Mouse (Mus musculus): ENCODE measurements around the gene Lhfpl5. TPM values are rescaled to one million over a fixed set of nuclear protein-coding genes. Genes with fewer than 3 reads are reported as not detected.

The Lhfpl5 gene
- total RNA-seq, 1 experiment from 2014 or later, result not detected

DNA sequence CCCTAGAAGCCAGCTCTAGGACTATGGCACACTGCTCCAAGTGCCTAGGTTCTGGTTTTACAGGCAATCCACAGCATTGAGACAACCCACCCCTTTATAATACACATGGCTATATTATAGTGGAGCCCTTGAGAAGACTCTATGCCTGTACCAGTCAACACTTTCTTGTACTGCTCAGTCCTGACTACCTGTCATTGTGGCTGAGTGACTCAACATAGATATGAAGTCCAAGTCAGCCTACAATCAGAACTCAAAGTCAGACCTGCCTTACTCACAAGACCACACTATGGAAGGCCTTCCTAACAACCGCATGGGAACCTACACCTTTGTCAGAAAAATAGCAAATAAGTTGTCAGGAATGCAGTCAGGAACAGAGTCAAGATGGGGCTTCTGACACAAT, 43.3 kb downstream of the Lhfpl5 start:
- ATAC-seq (ENCODE audit: extremely low read depth, insufficient number of reproducible peaks, low FRiP score, poor library complexity, severe bottlenecking), result no peak

DNA sequence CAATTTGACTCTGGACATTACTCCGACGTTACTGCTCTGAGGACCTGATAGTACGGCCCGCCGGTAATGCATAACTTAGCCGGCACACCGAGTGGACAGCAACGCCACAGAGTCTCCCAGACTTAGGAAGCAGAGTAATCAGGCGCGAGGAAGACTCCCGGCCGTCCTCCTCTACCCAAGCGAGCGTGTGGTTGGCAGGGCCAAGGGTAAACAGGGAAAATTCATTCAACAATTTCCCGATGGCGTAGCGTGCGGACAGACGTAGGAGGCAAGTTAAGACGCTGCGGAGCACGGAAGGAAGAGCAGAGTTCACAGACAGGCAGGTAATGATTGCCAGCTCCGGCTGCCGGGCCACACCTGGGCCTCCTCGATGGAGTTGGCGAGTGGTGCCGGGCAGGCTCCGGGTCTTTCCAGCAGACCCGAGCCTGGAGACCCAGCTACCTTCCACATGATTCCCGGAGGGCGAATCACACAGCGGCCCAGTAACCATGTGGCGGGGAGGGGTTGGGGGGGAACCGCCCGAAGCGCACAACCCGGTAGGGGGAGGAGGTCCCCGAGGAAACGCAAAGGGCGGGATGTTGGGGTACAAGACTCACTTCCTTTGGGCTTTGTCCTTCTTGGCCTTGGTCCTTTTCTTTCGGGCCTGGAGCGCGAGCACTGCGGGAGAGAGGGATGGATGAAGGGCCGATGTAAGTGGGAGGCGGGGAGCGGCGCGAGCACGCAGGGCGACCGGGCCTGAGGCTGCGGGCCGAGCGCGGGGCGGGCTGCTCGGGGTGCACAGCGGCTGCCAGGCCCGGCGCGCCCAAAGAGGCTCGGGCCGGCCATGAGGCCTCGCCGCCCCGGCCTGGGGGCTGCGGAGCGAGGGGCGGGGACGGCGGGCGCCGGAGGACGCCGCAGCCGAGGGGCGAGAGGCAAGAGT, 46.2 kb downstream of the Lhfpl5 start:
- ATAC-seq (ENCODE audit: extremely low read depth, insufficient number of reproducible peaks, low FRiP score, poor library complexity, severe bottlenecking), result no peak

DNA sequence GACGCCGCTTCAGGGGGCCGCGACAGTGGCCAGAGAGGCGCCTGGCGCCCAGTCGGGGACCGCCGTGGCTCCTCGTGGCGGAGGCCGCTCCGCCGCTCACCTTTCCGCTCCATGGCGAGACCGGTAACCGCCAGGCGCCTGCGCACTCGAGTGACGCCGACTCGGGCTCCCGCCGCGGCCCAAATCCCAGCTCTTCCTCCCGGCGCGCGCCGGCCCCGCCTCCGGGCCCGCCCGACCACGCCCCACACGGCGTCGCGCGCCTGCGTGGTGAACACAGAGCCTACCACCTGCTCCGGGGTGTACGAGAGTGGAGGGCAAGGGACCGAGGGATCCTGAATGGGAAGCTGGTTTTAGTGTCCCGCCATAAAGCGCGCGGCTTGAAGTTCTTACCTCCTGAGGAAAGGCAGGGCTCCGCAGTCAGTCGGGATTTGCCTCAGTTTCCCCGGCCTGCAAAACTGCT, 46.9 kb downstream of the Lhfpl5 start, which contains the start of gene Srpk1:
Gene Srpk1 (minus strand): TSS at position 410 of the 460 bp plus-strand sequence.
- ATAC-seq (ENCODE audit: extremely low read depth, insufficient number of reproducible peaks, low FRiP score, poor library complexity, severe bottlenecking), result peak; percentile 72

DNA sequence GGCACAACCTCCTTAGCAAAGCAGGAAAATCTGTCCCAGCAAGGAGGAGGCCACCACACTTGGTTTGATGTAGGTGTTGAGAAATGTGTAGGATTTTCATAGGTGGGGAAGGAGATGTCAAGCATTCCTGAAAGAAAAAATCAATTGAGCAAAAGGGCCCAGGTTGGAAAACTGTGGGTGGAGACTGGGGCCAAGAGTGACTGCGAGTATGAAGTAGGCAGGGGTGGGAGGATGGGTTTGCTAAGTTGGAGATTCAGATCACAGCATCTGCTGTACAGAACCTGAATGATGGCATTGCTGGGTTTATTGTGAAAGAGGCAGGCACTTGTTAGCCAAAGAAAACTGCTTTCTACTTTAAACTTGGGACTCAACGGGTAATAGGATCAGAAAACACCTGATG, 49.4 kb downstream of the Lhfpl5 start:
- no peak for ATAC-seq (ENCODE audit: extremely low read depth, insufficient number of reproducible peaks, low FRiP score, poor library complexity, severe bottlenecking)

DNA sequence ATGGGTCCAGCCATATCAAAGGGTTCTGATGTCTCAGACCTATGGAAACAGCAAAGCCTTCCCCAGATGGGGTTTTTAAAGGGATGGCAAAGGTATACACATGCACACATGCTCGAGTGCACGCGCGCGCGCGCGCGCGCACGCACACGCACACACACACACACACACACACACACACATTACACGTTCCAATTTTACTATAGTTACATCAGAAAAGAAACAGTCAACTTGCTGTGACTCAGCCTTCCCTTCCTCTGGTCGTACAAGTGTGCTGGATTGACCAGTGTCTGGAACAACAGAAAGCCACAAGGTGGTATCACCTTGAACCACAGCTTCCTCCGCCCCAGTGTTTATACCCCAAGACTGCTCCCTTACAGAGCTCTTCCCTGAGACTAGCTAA, 49.9 kb downstream of the Lhfpl5 start:
- peak; percentile 20; the same call in 1 of the 2 replicates for ATAC-seq (ENCODE audit: extremely low read depth, insufficient number of reproducible peaks, low FRiP score, poor library complexity, severe bottlenecking)

DNA sequence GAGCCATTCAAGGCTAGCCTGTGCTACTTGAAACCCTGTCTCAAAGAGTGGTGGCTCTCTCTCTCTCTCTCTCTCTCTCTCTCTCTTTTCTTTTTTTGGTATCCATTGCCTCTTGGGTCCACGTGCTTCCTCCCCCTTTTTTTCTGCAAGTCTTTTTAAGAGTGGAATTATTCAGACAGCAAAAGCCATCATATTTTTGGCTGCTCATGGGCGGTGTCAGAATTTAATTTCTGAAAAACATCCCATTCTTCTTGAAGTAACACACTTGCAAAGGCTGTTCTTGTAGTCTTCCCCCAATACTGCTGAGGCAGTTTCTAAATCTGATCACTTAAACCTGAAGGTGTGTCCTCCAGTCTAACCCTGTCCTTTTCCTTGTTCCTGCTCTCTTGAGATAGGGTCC, 51.5 kb downstream of the Lhfpl5 start:
- ATAC-seq (ENCODE audit: extremely low read depth, insufficient number of reproducible peaks, low FRiP score, poor library complexity, severe bottlenecking), result no peak

DNA sequence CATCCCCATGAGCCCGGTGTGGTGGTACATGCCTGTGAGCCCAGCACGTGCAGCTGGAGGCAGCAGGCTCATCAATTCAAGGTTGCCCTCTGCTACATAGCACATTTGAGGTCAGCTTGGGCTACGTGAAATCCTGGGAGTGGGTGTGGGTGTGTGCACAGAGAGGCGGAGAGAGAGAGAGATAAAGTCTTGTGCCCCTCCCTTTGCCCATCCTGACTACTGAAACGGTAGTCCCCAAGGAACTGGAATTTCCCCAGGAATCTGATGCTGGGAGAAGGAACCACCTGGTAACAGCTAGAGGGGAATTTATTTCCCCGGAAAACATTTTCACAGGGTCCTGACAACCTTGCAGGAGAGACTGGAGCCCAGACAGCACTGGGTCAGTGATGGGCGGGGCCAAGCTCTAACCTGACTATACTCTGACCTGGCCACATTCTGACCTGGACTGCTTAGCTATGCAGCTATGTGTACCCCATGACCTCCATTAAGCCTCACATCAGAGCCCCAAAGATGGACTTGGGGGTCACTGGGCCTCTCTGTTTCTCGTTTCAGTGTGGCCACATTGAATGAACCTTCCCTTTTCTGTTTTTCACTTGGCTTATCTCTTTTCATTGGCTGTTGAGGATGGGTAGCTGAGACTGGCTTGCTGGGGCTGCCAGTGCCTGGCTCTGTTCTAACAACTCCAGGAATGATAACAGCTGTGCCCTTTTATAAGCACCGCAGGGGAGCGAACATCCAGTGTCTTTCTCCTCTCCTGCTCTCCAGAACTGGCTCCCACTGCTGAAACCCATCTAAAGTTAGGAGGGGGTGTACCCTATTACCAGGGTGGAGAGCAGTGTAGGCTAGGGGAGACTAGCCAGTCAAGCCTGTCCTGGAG, 53.0 kb downstream of the Lhfpl5 start:
- ATAC-seq (ENCODE audit: extremely low read depth, insufficient number of reproducible peaks, low FRiP score, poor library complexity, severe bottlenecking), result no peak

DNA sequence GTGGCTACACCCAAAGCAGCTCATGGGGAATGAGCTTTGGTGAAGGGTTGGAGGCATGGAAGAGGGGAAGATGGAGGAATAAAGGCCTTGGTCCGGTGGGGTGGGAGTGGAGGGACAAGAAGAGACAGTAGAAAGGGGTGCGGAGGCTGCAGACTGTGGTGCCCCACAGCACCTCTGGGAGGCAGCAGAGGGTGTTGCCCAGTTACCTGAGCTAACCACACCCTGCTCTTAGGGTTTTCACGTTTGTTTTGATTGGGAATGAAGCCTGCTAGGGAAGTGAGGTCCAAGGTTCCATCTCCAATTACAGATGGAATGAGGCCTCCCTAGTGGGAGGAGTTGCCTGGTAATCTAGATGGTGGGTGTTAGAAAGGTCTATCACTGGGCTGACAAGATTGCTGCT, 53.7 kb downstream of the Lhfpl5 start:
- ATAC-seq (ENCODE audit: extremely low read depth, insufficient number of reproducible peaks, low FRiP score, poor library complexity, severe bottlenecking), result no peak

Other genes with a start within 250 kb of the Lhfpl5 start
- gene Rpl10a, start 247.2 kb upstream of the Lhfpl5 start, total RNA-seq (2017), result 433 and 443 TPM in 2 replicates
- not detected in 2 replicates for gene Tead3, start 224.8 kb upstream of the Lhfpl5 start, total RNA-seq (2017)
- gene Tulp1, start 210.4 kb upstream of the Lhfpl5 start, total RNA-seq (2017), result not detected in 2 replicates
- gene Fkbp5, start 58.1 kb upstream of the Lhfpl5 start, total RNA-seq (2017), result 18.0 and 19.4 TPM in 2 replicates
- gene Armc12, start 44.8 kb upstream of the Lhfpl5 start, total RNA-seq (2017), result 0.61 TPM in 1 of 2 replicates, not detected in the other
- gene Clpsl2, start 26.2 kb upstream of the Lhfpl5 start, total RNA-seq (2017), result not detected in 2 replicates
- not detected in 2 replicates for gene Clps, start 14.9 kb upstream of the Lhfpl5 start, total RNA-seq (2017)
- 80.9 and 102 TPM in 2 replicates for gene Srpk1, start 47.1 kb downstream of the Lhfpl5 start, total RNA-seq (2017)
- 2.0 and 2.8 TPM in 2 replicates for gene Slc26a8, start 114.6 kb downstream of the Lhfpl5 start, total RNA-seq (2017)
- gene Mapk14, start 115.7 kb downstream of the Lhfpl5 start, total RNA-seq (2017), result 197 and 202 TPM in 2 replicates
- gene AC170998.1, start 150.4 kb downstream of the Lhfpl5 start, total RNA-seq (2017), result 18.3 and 18.7 TPM in 2 replicates
- 21.1 and 22.0 TPM in 2 replicates for gene Mapk13, start 193.7 kb downstream of the Lhfpl5 start, total RNA-seq (2017)
- 14.2 and 20.8 TPM in 2 replicates for gene Brpf3, start 225.4 kb downstream of the Lhfpl5 start, total RNA-seq (2017)